Mouse (Mus musculus): ENCODE measurements at regions not wholly inside any gene's neighbourhood (a gene's known extent, or its start where the extent isn't known, plus 50 kb on each side); places are given as distances from the start of the nearest gene placed in this dataset.
"Not testable (repeated sequence)": the region's sequence is repeated elsewhere in the genome, so short reads cannot be mapped to it uniquely, and the experiment has no call there.

DNA sequence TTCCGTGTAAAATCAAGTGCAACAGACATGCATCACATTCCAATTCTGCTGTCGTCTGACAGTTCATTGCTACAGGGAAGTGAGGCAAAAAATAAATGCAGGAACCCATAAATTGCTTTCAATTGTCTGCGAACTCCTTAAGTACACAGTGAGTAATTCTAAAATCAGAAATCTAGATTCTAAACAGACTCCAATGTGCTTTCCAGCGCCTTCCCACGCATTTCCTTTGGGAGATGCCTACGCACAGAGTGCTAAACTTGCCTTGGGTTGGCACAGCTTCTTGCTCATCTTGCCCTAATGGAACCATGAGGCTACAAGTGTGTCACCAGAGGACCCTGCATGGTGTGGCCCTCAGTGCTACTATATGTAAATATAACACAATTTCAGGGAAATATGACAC is 212.6 kb downstream of the Samd5 start:
- no peak for DNase-seq (ENCODE audit: low spot score)

DNA sequence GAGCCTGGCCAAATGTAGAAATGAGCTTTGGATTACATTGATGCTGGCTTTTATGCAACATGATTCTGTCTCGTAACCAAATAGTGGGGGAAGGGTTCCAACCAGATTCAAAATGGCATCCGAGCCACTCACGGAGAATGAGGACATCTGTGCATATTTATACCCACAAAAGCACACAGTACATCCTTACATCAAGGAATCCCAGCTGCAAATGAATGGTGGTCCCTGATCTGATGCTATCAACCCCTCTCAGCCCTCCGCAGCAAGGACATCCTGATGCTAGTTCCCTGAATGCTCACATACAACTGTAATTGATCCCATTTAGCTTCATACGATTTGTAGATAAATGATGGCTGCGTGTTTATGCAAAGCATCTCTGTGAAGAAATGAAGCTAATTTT is 215.9 kb downstream of the Samd5 start:
- DNase-seq (ENCODE audit: low spot score) = no peak

DNA sequence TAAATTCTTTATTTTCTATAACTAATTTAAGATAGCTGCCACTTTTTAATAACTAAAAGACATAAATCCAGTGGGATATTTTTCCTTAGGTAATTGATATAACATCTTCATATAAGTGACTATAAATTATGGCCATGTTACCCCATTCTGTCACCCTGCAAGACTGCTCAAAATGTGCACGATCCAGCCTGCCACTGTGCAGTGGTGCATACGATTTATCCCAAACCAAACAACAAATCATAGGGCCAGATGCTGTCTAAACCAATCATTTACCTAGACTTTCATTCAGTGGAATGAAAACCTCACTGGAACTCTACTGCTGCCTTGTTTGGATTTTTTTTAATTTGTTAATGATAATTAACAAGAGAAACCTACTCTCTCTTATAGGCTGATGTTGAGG is 216.5 kb downstream of the Samd5 start:
- DNase-seq (ENCODE audit: low spot score) = no peak

DNA sequence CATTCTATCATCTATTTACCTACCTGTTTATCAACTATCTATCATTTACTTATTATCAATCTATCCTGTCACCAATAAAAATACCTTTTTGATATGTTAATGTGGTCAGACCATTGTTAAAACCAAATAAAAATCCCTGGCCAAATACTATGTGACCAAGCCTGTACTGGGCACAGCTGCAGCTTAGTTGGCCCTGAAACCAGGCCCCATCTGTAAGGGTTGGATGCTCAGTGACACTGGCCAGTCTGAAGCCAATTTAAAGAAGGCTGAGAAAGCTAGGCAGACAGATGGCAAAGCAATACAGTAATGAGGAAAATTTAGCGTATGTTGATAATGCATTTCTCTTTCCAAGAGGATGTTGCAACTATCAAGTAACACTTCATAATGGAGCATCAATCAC is 217.8 kb downstream of the Samd5 start:
- no peak for DNase-seq (ENCODE audit: low spot score)

DNA sequence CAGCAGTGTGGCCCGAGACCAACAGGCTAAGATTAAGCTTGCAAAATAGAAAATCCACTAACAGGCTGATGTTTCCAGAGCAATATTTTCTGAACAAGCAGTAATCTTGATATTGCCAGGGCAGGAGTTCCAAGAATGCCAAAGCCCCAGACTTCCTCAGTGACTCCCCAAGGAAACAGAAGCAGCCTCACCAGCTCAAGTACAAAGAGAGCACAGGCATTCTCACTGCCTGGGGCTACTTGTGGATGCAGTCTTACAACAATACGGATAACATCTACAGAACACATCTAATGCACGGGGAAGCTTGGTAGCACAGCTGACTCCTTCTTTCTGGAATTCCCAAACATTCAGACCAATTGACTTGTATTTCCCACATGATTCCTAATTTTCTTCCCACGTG is 235.9 kb downstream of the Samd5 start:
- no peak for DNase-seq (ENCODE audit: low spot score)

DNA sequence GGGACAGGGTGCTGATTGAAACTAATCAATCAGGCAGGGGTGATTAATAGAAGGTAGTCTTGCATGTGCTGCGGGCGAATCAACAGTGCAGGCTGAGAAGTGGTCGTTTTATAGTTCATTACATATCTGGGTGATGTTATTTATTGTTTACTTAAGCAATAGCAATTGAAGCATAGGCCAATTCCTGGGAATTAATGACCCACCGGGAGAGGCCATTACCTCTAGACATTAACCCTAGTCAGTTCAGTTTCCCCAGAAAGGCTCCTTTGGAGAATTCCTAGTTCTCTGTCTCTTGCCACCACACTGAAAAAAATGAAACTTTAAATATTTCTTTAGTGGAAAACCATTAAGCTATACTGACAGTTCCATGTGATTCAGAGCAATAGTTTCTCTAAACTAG is 236.6 kb downstream of the Samd5 start:
- no peak for DNase-seq (ENCODE audit: low spot score)

DNA sequence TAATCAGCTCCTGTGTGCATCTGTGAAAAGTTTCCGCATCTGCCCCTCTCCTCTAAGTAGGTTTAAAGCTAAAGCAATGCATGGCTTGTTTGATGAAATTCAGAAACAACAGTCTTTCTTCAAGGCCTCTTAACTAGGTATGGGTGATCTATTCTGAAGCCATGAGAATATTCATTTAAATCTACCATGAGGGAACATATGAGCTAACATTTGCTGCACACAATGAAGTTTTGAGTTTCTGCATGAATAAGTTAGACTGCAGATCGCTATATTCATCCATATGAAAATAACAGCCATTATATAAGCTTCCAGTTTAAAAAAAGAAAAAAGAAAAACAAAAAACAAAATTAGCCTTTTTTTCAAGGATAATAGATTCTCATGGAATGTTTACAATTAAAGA is 245.9 kb downstream of the Samd5 start:
- no peak for DNase-seq (ENCODE audit: low spot score)

DNA sequence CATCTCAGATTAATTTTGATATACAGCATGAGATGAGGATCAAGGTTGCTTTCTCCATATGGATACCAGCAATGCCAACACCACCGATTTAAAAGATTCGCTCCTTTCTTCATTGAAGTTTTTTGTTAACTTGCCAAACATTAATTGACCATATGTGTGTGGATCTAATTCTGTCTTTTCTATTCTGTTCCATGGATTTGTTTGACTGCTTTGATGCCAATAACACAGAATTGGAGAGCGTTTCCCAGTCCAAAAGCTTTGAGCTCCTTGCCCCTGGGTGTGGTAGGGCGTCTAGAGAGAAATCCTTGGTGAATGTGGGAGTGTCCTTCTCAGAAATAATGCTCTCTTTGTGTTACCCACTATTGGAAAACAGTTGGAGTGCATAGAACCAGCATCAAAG is 254.3 kb downstream of the Samd5 start:
- DNase-seq (ENCODE audit: low spot score) = no peak

DNA sequence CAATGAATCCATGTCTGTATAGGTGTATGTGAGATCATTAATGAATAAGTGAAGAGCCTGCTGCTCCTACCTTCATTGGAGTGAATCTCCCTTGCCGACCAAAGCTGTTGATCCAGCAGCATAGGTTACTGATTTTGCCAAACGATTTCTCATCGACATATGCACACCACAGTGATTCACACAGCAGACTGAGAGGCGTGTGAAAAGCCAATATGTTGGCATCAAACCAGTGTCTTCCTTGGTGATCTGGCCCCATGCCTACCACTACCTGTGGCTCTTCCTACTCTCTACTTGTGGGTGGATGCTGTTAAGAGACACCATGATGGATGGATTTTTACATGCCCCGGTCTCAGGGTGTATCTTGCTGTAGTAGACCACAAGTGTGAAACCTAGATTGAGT is 258.3 kb downstream of the Samd5 start:
- no peak for DNase-seq (ENCODE audit: low spot score)

DNA sequence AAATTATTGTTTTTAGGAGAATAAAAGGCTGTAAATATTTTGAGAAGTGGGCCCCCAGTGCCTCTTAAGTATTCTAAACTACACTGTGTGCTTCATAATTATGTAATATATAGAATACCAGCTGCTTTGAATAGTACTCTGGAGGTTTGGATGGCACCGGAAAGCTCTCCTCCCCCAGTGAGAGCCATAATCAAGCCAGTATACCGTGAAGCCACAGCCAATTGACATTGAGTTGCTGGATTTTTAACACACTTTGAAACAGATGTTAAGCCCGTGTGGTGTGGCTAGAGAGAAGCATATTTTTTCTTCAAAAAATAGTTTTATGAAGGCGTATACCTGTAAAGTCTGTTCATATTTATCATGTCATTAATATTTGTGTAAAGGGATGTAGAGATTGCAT is 268.9 kb downstream of the Samd5 start:
- DNase-seq (ENCODE audit: low spot score) = no peak

DNA sequence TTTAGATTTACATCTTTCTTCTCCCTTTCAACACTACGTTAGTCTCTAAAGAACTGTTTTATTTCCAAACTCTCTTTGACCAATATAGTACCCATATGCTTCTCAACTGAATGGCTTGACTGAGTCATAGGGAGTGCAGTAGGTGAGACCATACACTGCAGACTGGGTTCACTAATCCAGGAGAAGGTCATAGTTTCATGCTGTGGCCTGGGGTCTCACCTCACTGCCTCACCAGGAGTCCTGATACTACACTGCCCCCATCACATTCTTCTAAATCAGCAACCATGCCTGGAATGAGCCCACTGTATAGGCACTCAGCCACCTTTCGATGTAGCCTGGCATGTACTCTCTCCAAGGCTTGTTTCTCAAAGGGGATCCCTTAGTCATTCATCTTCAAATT is 269.6 kb downstream of the Samd5 start:
- no peak for DNase-seq (ENCODE audit: low spot score)

DNA sequence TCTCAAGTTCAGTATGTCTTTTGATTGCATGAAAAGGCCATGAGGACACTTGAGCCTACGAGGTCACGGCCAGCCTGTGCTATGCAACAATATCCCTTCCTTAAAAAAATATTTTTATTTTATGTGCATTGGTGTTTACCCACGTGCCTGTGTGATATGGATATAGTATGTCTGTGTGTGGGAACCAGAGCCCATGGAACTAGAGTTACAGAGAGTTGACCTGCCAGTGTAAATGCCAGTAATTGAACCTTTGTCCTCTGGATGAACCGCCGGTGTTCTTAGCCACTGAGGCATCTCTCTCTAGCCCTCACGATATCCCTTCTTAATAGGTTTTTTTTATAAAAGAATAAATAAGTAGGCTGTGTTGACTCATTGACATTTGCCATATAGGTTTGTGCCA is 270.0 kb downstream of the Samd5 start:
- no peak for DNase-seq (ENCODE audit: low spot score)

DNA sequence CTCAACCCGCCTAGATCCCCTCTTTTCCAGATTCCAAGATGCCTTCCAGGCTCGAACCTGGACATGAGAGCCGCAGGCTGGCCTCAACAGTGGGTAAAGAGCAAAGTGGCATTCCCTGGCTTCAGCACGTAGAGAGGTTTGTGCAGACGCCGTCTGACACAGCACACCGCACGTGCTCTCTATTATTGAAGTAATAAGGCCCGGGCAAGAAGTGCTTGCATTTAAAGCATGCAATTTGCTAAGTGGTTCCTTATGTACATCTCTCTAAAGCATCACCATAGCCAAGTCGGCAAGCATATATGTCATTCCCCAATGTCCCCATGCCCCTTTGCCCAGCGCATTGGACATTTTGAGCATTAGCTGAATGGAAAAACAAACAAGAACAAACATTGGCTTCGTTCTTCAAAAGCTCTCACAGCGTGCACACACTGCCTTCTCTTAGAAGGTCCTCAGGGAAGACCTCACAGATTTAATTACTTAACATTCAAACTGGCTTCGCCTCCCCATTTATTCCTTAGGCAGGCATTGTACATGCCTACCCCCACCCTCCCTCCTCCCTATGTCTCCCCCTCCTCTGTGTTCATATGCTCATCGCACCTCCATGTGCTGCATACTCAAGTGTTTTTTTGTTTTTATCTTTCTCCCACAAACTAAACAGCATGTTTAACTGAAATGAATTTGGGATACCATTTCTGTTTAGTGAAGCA is 273.9 kb downstream of the Samd5 start:
- DNase-seq (ENCODE audit: low spot score) = no peak

DNA sequence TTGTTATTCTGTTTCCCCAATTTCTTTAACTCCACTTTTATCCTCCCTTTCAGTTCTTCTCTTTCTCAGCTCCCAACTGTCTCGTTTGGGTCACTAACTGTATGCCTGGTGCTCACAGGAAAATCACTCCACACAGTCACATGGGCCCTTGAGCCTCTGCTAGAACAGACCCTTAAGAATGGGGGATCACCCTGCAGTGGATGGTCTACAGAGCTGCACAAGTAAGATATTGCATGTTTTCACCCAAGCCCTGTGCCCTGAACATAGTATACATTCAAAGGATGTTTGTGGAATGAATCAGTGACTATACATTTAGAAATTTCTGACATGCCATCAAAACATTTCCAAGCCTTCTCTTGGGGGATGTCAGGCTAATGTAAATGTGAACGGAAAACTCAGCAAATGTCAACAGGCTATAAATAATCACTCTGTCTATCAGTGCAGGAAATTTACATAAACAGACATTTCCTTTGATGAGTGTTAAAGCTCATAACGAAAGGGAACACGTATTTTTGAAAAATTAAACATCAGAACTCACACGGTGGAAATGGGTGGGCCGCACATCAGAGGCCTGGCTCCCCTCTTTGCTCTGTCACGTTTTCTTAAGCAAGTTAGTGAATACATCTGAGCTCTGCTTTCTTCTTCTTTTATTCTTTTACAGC is 297.4 kb downstream of the Samd5 start:
- no peak for DNase-seq (ENCODE audit: low spot score)

DNA sequence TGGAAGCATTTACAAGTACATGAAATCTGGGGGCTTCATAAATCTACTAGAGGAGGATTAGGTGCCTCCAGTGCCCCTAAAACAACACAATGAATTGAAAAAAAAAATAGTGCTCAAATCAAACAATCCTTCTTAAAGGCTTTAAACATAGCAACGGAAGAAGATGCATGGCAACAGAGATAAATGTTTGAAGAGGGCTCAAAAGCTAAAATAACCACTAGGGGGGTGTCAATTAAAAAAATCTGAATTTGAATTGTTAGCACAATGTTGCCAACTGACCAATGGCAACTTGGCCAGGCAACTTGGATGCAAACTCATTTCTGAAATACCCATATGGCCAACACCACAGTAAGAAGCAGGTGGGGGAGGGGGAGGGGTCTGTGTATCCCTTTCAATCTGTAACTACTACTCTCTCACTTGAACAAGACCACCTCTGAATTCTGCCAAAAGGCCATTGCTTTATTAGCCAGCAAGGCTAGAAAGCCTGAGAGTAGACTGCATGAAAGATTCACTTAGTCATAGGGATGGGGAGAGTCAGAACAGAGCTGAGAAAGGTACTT is 312.6 kb downstream of the Samd5 start:
- no peak for DNase-seq (ENCODE audit: low spot score)

DNA sequence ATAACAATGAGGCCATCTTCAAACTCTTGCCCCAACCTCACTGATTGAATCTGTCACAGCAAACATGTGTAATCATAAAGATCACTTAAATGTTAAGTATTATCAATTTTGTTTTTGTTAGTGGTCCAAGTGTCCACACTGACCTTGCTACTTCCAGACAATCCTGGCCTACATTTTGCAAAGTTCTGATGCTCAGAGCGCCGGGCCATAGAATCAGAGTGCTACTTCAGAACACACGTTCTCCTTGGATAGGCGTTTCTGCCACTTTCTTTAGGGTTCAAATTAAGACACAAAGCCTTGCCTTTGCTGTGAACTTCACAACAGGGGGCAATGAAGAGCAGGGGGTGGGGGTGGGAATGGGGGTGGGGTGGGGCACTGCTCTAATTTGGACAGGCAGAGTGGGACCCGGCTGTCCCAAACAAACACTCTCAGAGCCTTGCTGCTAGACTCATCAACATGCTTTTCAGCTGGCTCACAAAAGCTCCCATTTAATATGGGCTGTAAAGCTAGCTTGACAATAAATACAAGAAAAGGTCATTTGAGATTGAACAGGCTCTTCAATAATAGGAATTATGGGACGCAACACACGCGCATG is 336.7 kb downstream of the Samd5 start:
- no peak for DNase-seq (ENCODE audit: low spot score)

DNA sequence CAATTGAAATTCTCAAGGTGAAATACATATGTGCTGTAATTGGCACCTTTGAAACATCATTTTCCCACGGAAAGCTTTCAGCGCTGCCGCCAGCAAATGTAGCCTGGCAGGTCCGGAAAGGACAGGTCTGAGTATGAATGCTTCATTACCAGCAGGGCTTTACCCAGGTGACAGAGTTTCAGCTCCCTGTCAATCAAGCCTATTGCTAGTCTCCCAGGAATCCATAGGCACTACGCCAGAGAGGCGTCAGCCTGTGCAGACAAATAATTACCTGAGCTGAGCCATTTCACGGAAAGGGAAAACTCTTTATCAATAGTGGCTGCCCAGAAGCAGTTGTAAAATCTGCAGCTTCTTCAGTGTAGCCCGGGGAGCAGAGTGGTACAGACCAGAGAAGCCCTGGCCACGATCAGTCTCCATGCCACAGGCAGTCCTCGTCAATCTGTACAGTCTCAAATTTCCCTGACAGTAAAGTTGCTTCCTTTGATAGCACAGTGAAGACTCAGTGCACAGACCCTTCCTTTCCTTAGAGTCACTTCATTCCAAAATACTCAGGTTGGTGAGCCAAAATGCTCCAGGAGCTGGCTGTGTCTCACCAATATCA is 340.7 kb downstream of the Samd5 start:
- no peak for DNase-seq (ENCODE audit: low spot score)

DNA sequence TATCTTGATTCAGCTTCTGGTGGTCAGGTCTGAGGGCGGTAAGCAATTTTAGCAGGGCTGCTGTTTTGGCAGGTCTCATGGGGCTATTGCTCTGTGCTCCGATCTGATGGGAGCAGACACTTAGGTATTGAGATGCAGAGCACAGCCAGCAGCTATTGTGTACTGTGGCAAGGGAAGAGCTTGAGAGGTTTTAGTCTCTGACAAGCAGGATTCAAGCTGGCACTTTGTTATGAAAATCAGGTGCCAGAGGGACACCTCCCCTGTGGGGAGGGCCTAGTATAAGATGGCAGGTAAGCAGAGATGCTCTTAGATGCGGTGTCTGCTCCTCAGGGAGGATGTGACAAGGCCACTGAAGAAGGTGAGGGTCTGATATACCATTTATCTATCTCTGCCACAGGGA is 343.3 kb downstream of the Samd5 start:
- peak; percentile 37 for DNase-seq (ENCODE audit: low spot score)

DNA sequence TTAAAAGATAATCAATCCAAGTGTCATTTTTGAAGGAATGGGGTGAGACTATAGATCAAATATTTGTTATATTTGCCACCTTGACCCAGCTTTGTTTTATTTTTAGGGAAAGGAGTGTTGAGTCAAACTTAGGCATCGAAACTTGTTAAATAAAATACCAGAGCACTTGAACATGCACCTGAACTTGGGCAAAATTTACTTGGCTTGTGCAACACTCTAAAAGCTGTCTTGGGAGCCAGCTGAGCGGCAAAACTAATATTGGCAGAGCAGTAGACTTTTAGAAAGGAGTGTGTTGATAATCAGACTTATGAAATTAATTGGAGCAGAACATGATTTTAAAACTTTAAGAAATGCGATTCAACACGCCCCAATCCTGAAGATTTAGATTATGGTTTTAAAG is 346.7 kb downstream of the Samd5 start:
- DNase-seq (ENCODE audit: low spot score) = no peak

DNA sequence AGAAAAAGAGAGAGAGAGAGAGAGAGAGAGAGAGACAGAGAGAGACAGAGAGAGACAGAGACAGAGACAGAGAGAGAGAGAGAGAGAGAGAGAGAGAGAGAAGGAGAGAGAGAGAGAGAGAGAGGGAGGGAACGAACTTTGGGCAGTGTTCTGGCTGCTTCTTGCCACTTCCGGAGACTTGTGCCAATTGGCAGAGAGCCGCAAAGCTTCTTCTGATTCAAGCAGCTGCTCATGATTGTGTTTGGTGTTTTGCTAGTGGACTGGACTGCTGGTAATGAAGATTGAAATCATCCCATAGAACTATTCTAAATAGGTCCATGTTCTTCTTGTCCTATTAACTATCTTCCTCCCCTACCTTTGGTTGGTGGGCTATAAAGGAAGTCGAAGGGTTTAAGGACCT is 347.1 kb downstream of the Samd5 start:
- not testable (repeated sequence) for DNase-seq (ENCODE audit: low spot score)

DNA sequence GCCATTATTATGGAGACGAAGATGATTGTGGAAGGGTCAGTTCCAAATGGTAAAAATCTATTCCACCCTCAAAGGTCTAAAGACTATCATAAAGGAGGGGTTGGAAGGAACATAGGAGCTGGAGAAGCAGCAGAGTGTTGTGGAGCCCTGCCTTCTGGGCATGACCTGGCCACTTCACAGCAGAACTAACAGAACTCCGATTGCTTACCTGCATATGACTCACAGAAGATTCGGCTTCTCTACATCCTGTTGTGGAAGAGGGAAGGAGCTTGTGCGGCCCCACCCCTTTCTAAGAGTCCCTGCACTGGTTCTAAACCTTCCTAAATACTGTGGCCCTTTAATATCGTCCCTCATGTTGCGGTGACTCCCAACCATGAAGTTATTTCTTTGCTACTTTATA is 362.7 kb downstream of the Samd5 start:
- no peak for DNase-seq (ENCODE audit: low spot score)

DNA sequence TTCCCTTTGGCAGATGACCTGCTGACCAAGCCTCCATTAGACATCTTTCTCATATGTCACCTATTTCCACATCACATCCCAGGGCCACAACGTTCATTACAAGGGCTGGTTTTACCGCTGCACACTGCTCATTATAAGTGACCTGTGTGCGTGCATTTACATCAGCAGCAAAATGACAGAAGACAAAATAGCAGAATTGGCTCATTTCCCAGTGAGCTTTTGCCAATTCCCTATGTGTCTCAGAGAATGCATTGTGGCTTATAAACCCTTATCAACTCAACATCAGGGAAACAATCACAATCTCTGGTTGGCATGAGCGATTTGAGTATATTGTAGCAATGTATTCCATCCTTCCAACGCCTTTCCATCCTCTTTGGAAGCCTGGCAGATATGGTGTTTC is 364.7 kb downstream of the Samd5 start:
- DNase-seq (ENCODE audit: low spot score) = peak; percentile 81

DNA sequence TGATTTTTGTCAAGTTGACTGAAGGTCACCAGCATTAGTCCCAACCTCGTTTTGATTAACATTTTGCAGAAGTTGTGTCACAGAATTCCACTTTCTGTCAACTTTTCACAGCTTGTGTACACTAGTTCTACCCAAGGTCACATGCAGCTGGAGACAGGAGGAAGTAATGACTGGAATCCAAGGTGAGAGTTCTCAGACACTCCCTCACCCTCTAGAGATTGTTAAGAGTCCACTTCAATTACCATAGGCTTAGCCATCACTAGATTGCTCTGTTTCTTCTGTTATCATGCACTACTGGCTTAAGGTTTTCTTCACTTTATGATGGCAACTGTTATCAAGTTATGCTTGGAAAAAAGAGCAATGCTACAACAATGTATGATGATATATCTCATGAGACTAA is 379.0 kb downstream of the Samd5 start:
- DNase-seq (ENCODE audit: low spot score) = no peak

Data from MN1 (cell line).